Mouse (Mus musculus) hindbrain, postnatal 0 days (tissue): ENCODE results near the gene Relt. TPM values are rescaled to one million over a fixed set of nuclear protein-coding genes. Genes with fewer than 3 reads are reported as not detected.

Experiments used
- ATAC-seq: fragments of 200-750 bp; cut with Nextera tagmentation; 2 replicates; pipeline ENCODE4 v1.8.0; 2017; ENCODE audit warnings: mild to moderate bottlenecking, moderate TSS enrichment, moderate library complexity
- DNase-seq: peaks from one replicate; pipeline ENCODE4 v3.0.0-alpha.2; 2015; ENCODE audit warnings: low spot score
- H3K27ac ChIP-seq: fragments of 300-500 bp; sonication (generic); 2 replicates; pipeline ENCODE4 v1.5.1; 2014; ENCODE audit warnings: mild to moderate bottlenecking
- H3K27me3 ChIP-seq: fragments of 300-500 bp; sonication (generic); 2 replicates; pipeline ENCODE4 v1.6.1; 2014; ENCODE audit warnings: low read length, mixed read lengths; ENCODE audit not compliant: insufficient read depth
- H3K36me3 ChIP-seq: fragments of 300-500 bp; sonication (generic); 2 replicates; pipeline ENCODE4 v1.6.1; 2014; ENCODE audit warnings: low read length, mixed read lengths; ENCODE audit not compliant: insufficient read depth
- H3K4me1 ChIP-seq: fragments of 300-500 bp; sonication (generic); 2 replicates; pipeline ENCODE4 v1.6.1; 2014; ENCODE audit warnings: antibody characterized with exemption, low read length, mixed read lengths; ENCODE audit not compliant: insufficient read depth
- H3K4me2 ChIP-seq: fragments of 300-500 bp; sonication (generic); 2 replicates; pipeline ENCODE4 v1.6.1; 2014; ENCODE audit warnings: low read depth, mild to moderate bottlenecking, low read length, moderate library complexity, mixed read lengths
- H3K4me3 ChIP-seq: fragments of 300-500 bp; sonication (generic); 2 replicates; pipeline ENCODE4 v1.5.1; 2014; ENCODE audit warnings: low read length
- H3K9ac ChIP-seq: fragments of 300-500 bp; sonication (generic); replicated peaks from 2 replicates; pipeline ENCODE4 v1.6.1; 2014; ENCODE audit warnings: mild to moderate bottlenecking, low read length, moderate library complexity, mixed read lengths
- H3K9me3 ChIP-seq: fragments of 300-500 bp; sonication (generic); 2 replicates; pipeline ENCODE4 v1.6.1; 2016; ENCODE audit warnings: low read length, mixed read lengths
- CTCF ChIP-seq: IDR thresholded peaks from 2 replicates; pipeline ENCODE4 v1.5.1; 2016; ENCODE audit warnings: antibody characterized with exemption, control low read depth, low read depth
- WGBS: fragments of 180-500 bp; shearing (Covaris S2); extraction: QIAGEN DNeasy Blood & Tissue Kit; methylation state at CpG from one replicate; pipeline ENCODE4 v1.1.7; 2014; 5-methylcytosine and 5-hydroxymethylcytosine counted together
- polyA plus RNA-seq: library from polyadenylated mRNA; unstranded; fragments of >200 nt; fragmentation: Nextera tagmentation; extraction: Ambion mirVana; gene quantifications from 2 replicates; pipeline ENCODE4 v1.2.1, GENCODE M21; 2015
- total RNA-seq: library from RNA; depleted of rRNA; stranded (reverse); fragments of >200 nt; gene quantifications from 2 replicates; pipeline ENCODE4 v1.2.3, GENCODE M21; 2014; rRNA removed

Relt gene
- 10.5 and 12.2 TPM in 2 replicates for total RNA-seq
- 5.0 and 6.2 TPM in 2 replicates for polyA plus RNA-seq

- Histone ChIP-seq H3K4me3 (peak within 1 kb of the TSS; percentile 77), H3K36me3 (no peaks in the 10 kb centered on the region), H3K9me3 (no peaks in the 10 kb centered on the region), H3K4me1 (no peaks in the 10 kb centered on the region), H3K4me2 (peak within 1 kb of the TSS; percentile 94), H3K9ac (peak within 1 kb of the TSS; percentile 75), H3K27ac (peak within 1 kb of the TSS; percentile 82), H3K27me3 (no peaks in the 10 kb centered on the region)
- under 1% methylated on average over 90 of the region's 91 CpGs for WGBS
- peak; percentile 97 for DNase-seq
- peak; percentile 93 for ATAC-seq
- peak; percentile 82 for TF ChIP-seq CTCF
Observed at GRCm38 (mm10) chr7:100862828-100863638, at the start of gene Relt. TSS of gene Relt (minus strand) at chr7:100863446.

- 29% methylated on average over 9 of the region's 9 CpGs for WGBS
- ATAC-seq (no peak), DNase-seq (no peak)
- H3K9me3 ChIP-seq = no peaks in the 10 kb centered on the region
- no peaks in the 10 kb centered on the region for H3K27me3 ChIP-seq
- no peak overlapping the region for H3K9ac ChIP-seq
- H3K27ac ChIP-seq = peak overlapping the region; percentile 41; the same call in 1 of the 2 replicates
- no peak overlapping the region for H3K4me3 ChIP-seq
- no peaks in the 10 kb centered on the region for H3K36me3 ChIP-seq
- H3K4me2 ChIP-seq = no peak overlapping the region
- TF ChIP-seq CTCF = no peak
- H3K4me1 ChIP-seq = peaks cover 12% of the 10 kb centered on the region
Observed at GRCm38 (mm10) chr7:100911791-100912190, 48.5 kb upstream of the Relt start.

- WGBS = 16% methylated on average over 2 of the region's 2 CpGs
Observed at GRCm38 (mm10) chr7:100911246-100911770, 48.1 kb upstream of the Relt start.

GRCm38 (mm10) chr7:100908567-100908966 lies 45.3 kb upstream of the Relt start:
- Histone ChIP-seq H3K4me1 (peaks cover 12% of the 10 kb centered on the region), H3K4me2 (no peak overlapping the region), H3K4me3 (no peak overlapping the region), H3K27ac (no peak overlapping the region), H3K9ac (no peak overlapping the region), H3K9me3 (no peaks in the 10 kb centered on the region), H3K27me3 (no peaks in the 10 kb centered on the region), H3K36me3 (no peaks in the 10 kb centered on the region)
- DNase-seq (no peak), ATAC-seq (no peak)
- peak; percentile 49 for TF ChIP-seq CTCF
- WGBS = 48% methylated on average over 8 of the region's 8 CpGs

More at GRCm38 (mm10) chr7:100911246-100911770, 48.1 kb upstream of the Relt start:
- 0 out of 2 replicates have a peak, but pooled peaks have one; percentile 20 for ATAC-seq
- Histone ChIP-seq H3K4me1 (peaks cover 12% of the 10 kb centered on the region), H3K27me3 (no peaks in the 10 kb centered on the region), H3K9ac (no peak overlapping the region), H3K27ac (peak overlapping the region; percentile 41; the same call in 1 of the 2 replicates), H3K4me3 (no peak overlapping the region), H3K9me3 (no peaks in the 10 kb centered on the region), H3K36me3 (no peaks in the 10 kb centered on the region), H3K4me2 (no peak overlapping the region)
- no peak for TF ChIP-seq CTCF
- DNase-seq = peak; percentile 43

- WGBS = 65% methylated on average over 8 of the region's 8 CpGs
- Histone ChIP-seq H3K9ac (no peak overlapping the region), H3K27me3 (no peaks in the 10 kb centered on the region), H3K4me1 (peaks cover 12% of the 10 kb centered on the region), H3K9me3 (no peaks in the 10 kb centered on the region), H3K36me3 (no peaks in the 10 kb centered on the region), H3K4me2 (no peak overlapping the region), H3K4me3 (no peak overlapping the region), H3K27ac (no peak overlapping the region; the same call in 1 of the 2 replicates)
- peak; percentile 16; the same call in 1 of the 2 replicates for ATAC-seq
- DNase-seq = no peak
- no peak for TF ChIP-seq CTCF
Observed at GRCm38 (mm10) chr7:100908061-100908460, 44.8 kb upstream of the Relt start.

- no peaks in the 10 kb centered on the region for H3K36me3 ChIP-seq
- peak overlapping the region; percentile 48; the same call in 1 of the 2 replicates for H3K27ac ChIP-seq
- no peak overlapping the region for H3K9ac ChIP-seq
- no peaks in the 10 kb centered on the region for H3K9me3 ChIP-seq
- H3K27me3 ChIP-seq = no peaks in the 10 kb centered on the region
- peaks cover 11% of the 10 kb centered on the region for H3K4me1 ChIP-seq
- TF ChIP-seq CTCF = peak; percentile 97
- no peak for ATAC-seq
- H3K4me3 ChIP-seq = no peak overlapping the region
- peak; percentile 78 for DNase-seq
- WGBS = 0% methylated on average over 1 of the region's 1 CpGs
- peak overlapping the region; percentile 8; the same call in 1 of the 2 replicates for H3K4me2 ChIP-seq
Observed at GRCm38 (mm10) chr7:100907231-100907630, 44.0 kb upstream of the Relt start.
